Mouse (Mus musculus): ENCODE data around the gene Sh3rf1.

Sh3rf1 gene

GRCm38 (mm10) chr8:61421606-61422005 lies 197.9 kb downstream of the Sh3rf1 start:
- POLR2A ChIA-PET = interaction anchor here in 1 of 4 experiments (0.5 kb wide), 1 partner anchor 28 kb away, joined by 3 read pairs; no protein-coding TSS in a partner anchor
- CTCF ChIA-PET = interaction anchor here in 1 of 4 experiments (0.9 kb wide), 1 partner anchor 119 kb away, joined by 3 read pairs; no protein-coding TSS in a partner anchor

GRCm38 (mm10) chr8:61425125-61425524 lies 201.5 kb downstream of the Sh3rf1 start:
- ChIA-PET POLR2A (no interaction called here), CTCF (no interaction called here)

GRCm38 (mm10) chr8:61426072-61426471 lies 202.4 kb downstream of the Sh3rf1 start:
- CTCF ChIA-PET = interaction anchor here in 1 of 4 experiments (0.6 to 1.1 kb wide), 2 partner anchors 42 to 54 kb away, joined by 3 to 4 read pairs; no protein-coding TSS in a partner anchor

GRCm38 (mm10) chr8:61426671-61427070 lies 203.0 kb downstream of the Sh3rf1 start:
- CTCF ChIA-PET = interaction anchor here in 1 of 4 experiments (0.6 to 1.1 kb wide), 2 partner anchors 42 to 53 kb away, joined by 3 to 4 read pairs; no protein-coding TSS in a partner anchor
- POLR2A ChIA-PET = no interaction called here

More at GRCm38 (mm10) chr8:61426072-61426471, 202.4 kb downstream of the Sh3rf1 start:
- POLR2A ChIA-PET = no interaction called here

- POLR2A ChIA-PET = no interaction called here
- CTCF ChIA-PET = no interaction called here
Observed at GRCm38 (mm10) chr8:61427916-61428681, 204.4 kb downstream of the Sh3rf1 start.

GRCm38 (mm10) chr8:61428821-61429482 lies 205.3 kb downstream of the Sh3rf1 start:
- CTCF ChIA-PET = no interaction called here
- POLR2A ChIA-PET = interaction anchor here in 1 of 4 experiments (0.6 kb wide), 1 partner anchor 18 kb away, joined by 6 read pairs; no protein-coding TSS in a partner anchor

GRCm38 (mm10) chr8:61435481-61435880 lies 211.8 kb downstream of the Sh3rf1 start:
- POLR2A ChIA-PET = interaction anchor here in 1 of 4 experiments (0.5 to 0.6 kb wide), 2 partner anchors 168 to 605 kb away, joined by 3 to 5 read pairs; no protein-coding TSS in a partner anchor
- CTCF ChIA-PET = no interaction called here

- POLR2A ChIA-PET = interaction anchor here in 1 of 4 experiments (0.8 kb wide), 1 partner anchor 52 kb away, joined by 3 read pairs; no protein-coding TSS in a partner anchor
- CTCF ChIA-PET = no interaction called here
Observed at GRCm38 (mm10) chr8:61436147-61436546, 212.5 kb downstream of the Sh3rf1 start.

- CTCF ChIA-PET = no interaction called here
- POLR2A ChIA-PET = interaction anchor here in 1 of 4 experiments (0.8 kb wide), 1 partner anchor 52 kb away, joined by 3 read pairs; no protein-coding TSS in a partner anchor
Observed at GRCm38 (mm10) chr8:61436586-61437304, 213.1 kb downstream of the Sh3rf1 start.

GRCm38 (mm10) chr8:61437305-61437605 lies 213.6 kb downstream of the Sh3rf1 start:
- ChIA-PET POLR2A (no interaction called here), CTCF (no interaction called here)

GRCm38 (mm10) chr8:61442988-61443387 lies 219.3 kb downstream of the Sh3rf1 start:
- POLR2A ChIA-PET = no interaction called here
- CTCF ChIA-PET = no interaction called here

- ChIA-PET POLR2A (no interaction called here), CTCF (no interaction called here)
Observed at GRCm38 (mm10) chr8:61444358-61444757, 220.7 kb downstream of the Sh3rf1 start.
